Mouse (Mus musculus) intestine, embryonic 14.5 days (tissue): ENCODE data around the gene Glmp. TPM values are rescaled to one million over a fixed set of nuclear protein-coding genes. Genes with fewer than 3 reads are reported as not detected.

Experiments used
- ATAC-seq: fragments of 200-750 bp; cut with Nextera tagmentation; replicated peaks from 2 replicates; pipeline ENCODE4 v1.8.0; 2017; ENCODE audit warnings: low read depth, moderate number of reproducible peaks, moderate TSS enrichment, moderate library complexity; ENCODE audit not compliant: low FRiP score, low TSS enrichment
- DNase-seq: peaks from one replicate; pipeline ENCODE4 v3.0.0-alpha.2; 2018; ENCODE audit warnings: low spot score
- H3K27ac ChIP-seq: fragments of 300-500 bp; sonication (generic); 2 replicates; pipeline ENCODE4 v1.5.1; 2014; ENCODE audit warnings: low read depth, mild to moderate bottlenecking, control low read depth
- H3K27me3 ChIP-seq: fragments of 300-500 bp; sonication (generic); replicated peaks from 2 replicates; pipeline ENCODE4 v1.6.1; 2014; ENCODE audit warnings: low read length, control low read depth; ENCODE audit not compliant: control insufficient read depth, insufficient read depth
- H3K36me3 ChIP-seq: fragments of 300-500 bp; sonication (generic); 2 replicates; pipeline ENCODE4 v1.6.1; 2014; ENCODE audit warnings: low read length, control low read depth; ENCODE audit not compliant: control insufficient read depth, insufficient read depth
- H3K4me1 ChIP-seq: fragments of 300-500 bp; sonication (generic); replicated peaks from 2 replicates; pipeline ENCODE4 v1.6.1; 2014; ENCODE audit warnings: low read length, control low read depth, mixed read lengths; ENCODE audit not compliant: control insufficient read depth, insufficient read depth
- H3K4me2 ChIP-seq: fragments of 300-500 bp; sonication (generic); 2 replicates; pipeline ENCODE4 v1.6.1; 2014; ENCODE audit warnings: low read length
- H3K4me3 ChIP-seq: fragments of 300-500 bp; sonication (generic); 2 replicates; pipeline ENCODE4 v1.5.1; 2014; ENCODE audit warnings: low read depth, low read length, control low read depth, mixed read lengths
- H3K9ac ChIP-seq: fragments of 300-500 bp; sonication (generic); 2 replicates; pipeline ENCODE4 v1.6.1; 2014; ENCODE audit warnings: mild to moderate bottlenecking, low read length
- H3K9me3 ChIP-seq: fragments of 300-500 bp; sonication (generic); 2 replicates; pipeline ENCODE4 v1.6.1; 2016; ENCODE audit warnings: low read length, control low read depth; ENCODE audit not compliant: control insufficient read depth
- WGBS: fragments of 180-500 bp; shearing (Covaris S2); extraction: QIAGEN DNeasy Blood & Tissue Kit; methylation state at CpG from one replicate; pipeline ENCODE4 v1.1.7; 2014; 5-methylcytosine and 5-hydroxymethylcytosine counted together
- polyA plus RNA-seq: library from polyadenylated mRNA; unstranded; fragments of >200 nt; fragmentation: Nextera tagmentation; extraction: Ambion mirVana; gene quantifications from 2 replicates; pipeline ENCODE4 v1.2.1, GENCODE M21; 2014

Gene Glmp
- polyA plus RNA-seq, 1 experiment from 2014 or later = 140 TPM

GRCm38 (mm10) chr3:88339006-88339405 lies 14.2 kb downstream of the Glmp start:
- Histone ChIP-seq H3K36me3 (peaks cover 27% of the 10 kb centered on the region), H3K4me1 (peaks cover 12% of the 10 kb centered on the region), H3K27me3 (no peaks in the 10 kb centered on the region), H3K27ac (no peak overlapping the region), H3K9ac (no peak overlapping the region), H3K4me3 (no peak overlapping the region), H3K4me2 (no peak overlapping the region), H3K9me3 (no peaks in the 10 kb centered on the region)
- DNase-seq (no peak), ATAC-seq (no peak)
- WGBS = 76% methylated on average over 3 of the region's 3 CpGs

- Histone ChIP-seq H3K9me3 (no peaks in the 10 kb centered on the region), H3K36me3 (peaks cover 99% of the 10 kb centered on the region), H3K27ac (no peak overlapping the region), H3K4me2 (no peak overlapping the region), H3K27me3 (no peaks in the 10 kb centered on the region), H3K4me1 (no peaks in the 10 kb centered on the region), H3K9ac (no peak overlapping the region), H3K4me3 (no peak overlapping the region)
- 89% methylated on average over 13 of the region's 13 CpGs for WGBS
- DNase-seq (no peak), ATAC-seq (no peak)
Measured at GRCm38 (mm10) chr3:88350732-88351131, 25.9 kb downstream of the Glmp start.

- no peak overlapping the region for H3K4me2 ChIP-seq
- H3K4me1 ChIP-seq = no peaks in the 10 kb centered on the region
- no peaks in the 10 kb centered on the region for H3K9me3 ChIP-seq
- H3K27ac ChIP-seq = no peak overlapping the region
- WGBS = 94% methylated on average over 9 of the region's 9 CpGs
- no peaks in the 10 kb centered on the region for H3K27me3 ChIP-seq
- no peak for ATAC-seq
- H3K9ac ChIP-seq = no peak overlapping the region
- H3K36me3 ChIP-seq = peaks cover 100% of the 10 kb centered on the region
- no peak overlapping the region for H3K4me3 ChIP-seq
- no peak for DNase-seq
Measured at GRCm38 (mm10) chr3:88352907-88353306, 28.1 kb downstream of the Glmp start.

- no peaks in the 10 kb centered on the region for H3K9me3 ChIP-seq
- H3K36me3 ChIP-seq = peaks cover 100% of the 10 kb centered on the region
- H3K4me2 ChIP-seq = no peak overlapping the region
- H3K27me3 ChIP-seq = no peaks in the 10 kb centered on the region
- ATAC-seq (no peak), DNase-seq (no peak)
- no peaks in the 10 kb centered on the region for H3K4me1 ChIP-seq
- 94% methylated on average over 8 of the region's 8 CpGs for WGBS
- H3K9ac ChIP-seq = no peak overlapping the region
- H3K4me3 ChIP-seq = no peak overlapping the region
- no peak overlapping the region for H3K27ac ChIP-seq
Measured at GRCm38 (mm10) chr3:88354396-88355165, 29.8 kb downstream of the Glmp start.

- Histone ChIP-seq H3K9me3 (no peaks in the 10 kb centered on the region), H3K4me3 (no peak overlapping the region), H3K4me2 (no peak overlapping the region), H3K27me3 (no peaks in the 10 kb centered on the region; the same call in 1 of the 2 replicates), H3K4me1 (0 out of 2 replicates have a peak, but pooled peaks cover under 1% of the 10 kb centered on the region), H3K36me3 (peaks cover 82% of the 10 kb centered on the region), H3K9ac (no peak overlapping the region), H3K27ac (no peak overlapping the region)
- no peak for ATAC-seq
- no peak for DNase-seq
- 75% methylated on average over 5 of the region's 5 CpGs for WGBS
Measured at GRCm38 (mm10) chr3:88359584-88359983, 34.8 kb downstream of the Glmp start.

- DNase-seq (no peak), ATAC-seq (no peak)
- peaks cover 78% of the 10 kb centered on the region for H3K36me3 ChIP-seq
- no peak overlapping the region for H3K4me3 ChIP-seq
- H3K9me3 ChIP-seq = no peaks in the 10 kb centered on the region
- H3K27me3 ChIP-seq = peaks cover 2% of the 10 kb centered on the region
- no peak overlapping the region for H3K4me2 ChIP-seq
- no peak overlapping the region for H3K27ac ChIP-seq
- 67% methylated on average over 3 of the region's 3 CpGs for WGBS
- H3K9ac ChIP-seq = no peak overlapping the region
- 0 out of 2 replicates have a peak, but pooled peaks cover 4% of the 10 kb centered on the region for H3K4me1 ChIP-seq
Measured at GRCm38 (mm10) chr3:88359989-88360388, 35.2 kb downstream of the Glmp start.

GRCm38 (mm10) chr3:88361096-88361495 lies 36.3 kb downstream of the Glmp start:
- DNase-seq (no peak), ATAC-seq (no peak)
- Histone ChIP-seq H3K9ac (no peak overlapping the region), H3K27ac (no peak overlapping the region), H3K4me2 (no peak overlapping the region), H3K4me3 (no peak overlapping the region), H3K9me3 (no peaks in the 10 kb centered on the region), H3K36me3 (peaks cover 67% of the 10 kb centered on the region), H3K27me3 (peaks cover 13% of the 10 kb centered on the region), H3K4me1 (0 out of 2 replicates have a peak, but pooled peaks cover 4% of the 10 kb centered on the region)
- 68% methylated on average over 6 of the region's 6 CpGs for WGBS

- WGBS = 82% methylated on average over 2 of the region's 2 CpGs
- no peak for DNase-seq
- Histone ChIP-seq H3K4me1 (0 out of 2 replicates have a peak, but pooled peaks cover 4% of the 10 kb centered on the region), H3K4me2 (no peak overlapping the region), H3K27ac (no peak overlapping the region), H3K9me3 (no peaks in the 10 kb centered on the region), H3K27me3 (peaks cover 16% of the 10 kb centered on the region), H3K9ac (no peak overlapping the region), H3K36me3 (peaks cover 60% of the 10 kb centered on the region), H3K4me3 (no peak overlapping the region)
- ATAC-seq = no peak
Measured at GRCm38 (mm10) chr3:88361612-88362313, 36.9 kb downstream of the Glmp start.
